Mouse (Mus musculus): ENCODE measurements around the gene Cep70. TPM values are rescaled to one million over a fixed set of nuclear protein-coding genes. Genes with fewer than 3 reads are reported as not detected.

Gene Cep70
- total and polyA plus RNA-seq, 2 experiments = 0.70 to 9.4 TPM

DNA sequence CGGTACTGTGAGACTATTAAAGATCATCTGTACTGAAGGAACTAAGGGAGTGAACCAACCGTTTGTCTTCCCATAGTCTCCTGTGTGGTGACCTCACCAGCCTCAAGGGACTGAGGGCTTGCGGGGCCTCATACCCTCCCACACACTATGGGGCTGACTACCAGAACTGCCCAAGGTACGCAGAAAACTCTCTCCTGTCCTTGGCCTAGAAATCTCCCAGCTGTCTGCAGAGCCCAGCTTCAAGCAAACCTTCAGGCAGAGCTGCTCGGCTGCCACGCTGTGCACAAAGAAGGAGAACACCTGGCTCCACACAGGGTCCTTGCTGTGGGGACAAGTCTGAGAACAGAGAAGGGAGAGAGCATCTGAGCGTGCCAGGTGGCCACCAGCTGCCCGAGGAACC, 76.8 kb downstream of the Cep70 start:
- DNase-seq (ENCODE audit: extremely low read depth, low read depth, low spot score) = no peak
- WGBS = 80% methylated on average over 8 of the region's 8 CpGs
- Histone ChIP-seq H3K4me1 (ENCODE audit: control insufficient read depth, insufficient read depth, low read length) (no peaks in the 10 kb centered on the region), H3K27ac (replicated peaks; ENCODE audit: insufficient read depth, low read depth, low read length) (no peak overlapping the region), H3K27me3 (ENCODE audit: control insufficient read depth, insufficient read depth, low read length) (no peaks in the 10 kb centered on the region), H3K9ac (ENCODE audit: low read depth, low read length) (no peak overlapping the region), H3K36me3 (ENCODE audit: control insufficient read depth, insufficient read depth, low read length) (no peaks in the 10 kb centered on the region), H3K4me3 (ENCODE audit: insufficient read depth, low read depth, low read length) (no peak overlapping the region), H3K79me2 (ENCODE audit: control insufficient read depth, insufficient read depth, low read length) (no peaks in the 10 kb centered on the region)
- no peak for TF ChIP-seq CTCF (IDR thresholded peaks at IDR 0.05; ENCODE audit: low read depth, low read length)
- no peak for TF ChIP-seq POLR2A (IDR thresholded peaks at IDR 0.05; ENCODE audit: extremely low read depth, insufficient read depth, low read length)

- no peak for DNase-seq (ENCODE audit: extremely low read depth, low read depth, low spot score)
- TF ChIP-seq POLR2A (IDR thresholded peaks at IDR 0.05; ENCODE audit: extremely low read depth, insufficient read depth, low read length) (no peak), CTCF (IDR thresholded peaks at IDR 0.05; ENCODE audit: low read depth, low read length) (no peak)
- Histone ChIP-seq H3K4me3 (ENCODE audit: insufficient read depth, low read depth, low read length) (no peak overlapping the region), H3K36me3 (ENCODE audit: control insufficient read depth, insufficient read depth, low read length) (no peaks in the 10 kb centered on the region), H3K79me2 (ENCODE audit: control insufficient read depth, insufficient read depth, low read length) (no peaks in the 10 kb centered on the region), H3K9ac (ENCODE audit: low read depth, low read length) (no peak overlapping the region), H3K27me3 (ENCODE audit: control insufficient read depth, insufficient read depth, low read length) (no peaks in the 10 kb centered on the region), H3K4me1 (ENCODE audit: control insufficient read depth, insufficient read depth, low read length) (no peaks in the 10 kb centered on the region), H3K27ac (replicated peaks; ENCODE audit: insufficient read depth, low read depth, low read length) (no peak overlapping the region)
- 90% methylated on average over 7 of the region's 7 CpGs for WGBS
Observed at GRCm38 (mm10) chr9:99325208-99325929, 82.2 kb downstream of the Cep70 start.

DNA sequence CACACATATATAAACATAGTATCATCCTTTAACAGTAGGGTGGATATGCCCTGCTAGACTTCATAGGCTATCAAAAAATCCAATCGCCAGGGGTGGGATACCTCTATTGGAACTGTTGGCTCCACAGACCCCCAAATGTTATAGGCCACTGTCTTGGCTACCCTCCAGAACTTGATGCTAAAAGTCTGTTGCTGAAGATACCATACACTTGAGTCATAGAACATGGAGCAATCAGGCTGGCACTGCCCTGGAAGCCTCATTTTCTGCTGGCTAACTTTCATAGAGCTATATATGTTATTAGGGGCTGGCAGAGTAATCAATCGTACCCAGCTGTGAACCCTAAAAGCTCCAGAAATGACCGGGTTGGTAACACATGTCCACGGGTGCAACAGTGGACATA, 82.8 kb downstream of the Cep70 start:
- H3K4me1 ChIP-seq (ENCODE audit: control insufficient read depth, insufficient read depth, low read length) = no peaks in the 10 kb centered on the region
- no peak overlapping the region for H3K9ac ChIP-seq (ENCODE audit: low read depth, low read length)
- TF ChIP-seq CTCF (IDR thresholded peaks at IDR 0.05; ENCODE audit: low read depth, low read length) = no peak
- WGBS = 86% methylated on average over 4 of the region's 4 CpGs
- DNase-seq (ENCODE audit: extremely low read depth, low read depth, low spot score) = no peak
- H3K36me3 ChIP-seq (ENCODE audit: control insufficient read depth, insufficient read depth, low read length) = no peaks in the 10 kb centered on the region
- no peak overlapping the region for H3K4me3 ChIP-seq (ENCODE audit: insufficient read depth, low read depth, low read length)
- H3K27ac ChIP-seq (replicated peaks; ENCODE audit: insufficient read depth, low read depth, low read length) = no peak overlapping the region
- H3K79me2 ChIP-seq (ENCODE audit: control insufficient read depth, insufficient read depth, low read length) = no peaks in the 10 kb centered on the region
- H3K27me3 ChIP-seq (ENCODE audit: control insufficient read depth, insufficient read depth, low read length) = no peaks in the 10 kb centered on the region

DNA sequence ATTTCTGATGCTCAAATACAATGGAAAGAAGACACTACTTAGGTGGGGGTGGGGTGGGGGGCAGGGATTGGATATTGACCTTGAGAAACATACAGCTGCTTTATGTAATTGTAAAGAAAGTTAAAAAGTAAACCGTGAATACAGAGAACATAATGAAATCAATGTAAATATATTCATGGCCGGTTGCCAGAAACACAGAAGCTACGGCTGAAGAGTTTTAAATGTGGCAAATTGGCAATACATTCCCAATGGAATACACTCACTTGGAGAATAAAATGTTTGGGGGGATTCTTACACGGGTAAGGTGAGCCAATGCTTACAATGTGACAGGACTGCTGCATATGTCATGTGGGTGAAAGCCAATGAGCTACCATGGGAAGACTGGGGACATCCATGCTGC, 83.7 kb downstream of the Cep70 start:
- WGBS = 46% methylated on average over 4 of the region's 4 CpGs
- TF ChIP-seq CTCF (IDR thresholded peaks at IDR 0.05; ENCODE audit: low read depth, low read length) (no peak), POLR2A (IDR thresholded peaks at IDR 0.05; ENCODE audit: extremely low read depth, insufficient read depth, low read length) (no peak)
- no peaks in the 10 kb centered on the region for H3K79me2 ChIP-seq (ENCODE audit: control insufficient read depth, insufficient read depth, low read length)
- H3K9ac ChIP-seq (ENCODE audit: low read depth, low read length) = no peak overlapping the region
- H3K27ac ChIP-seq (replicated peaks; ENCODE audit: insufficient read depth, low read depth, low read length) = no peak overlapping the region
- no peak for DNase-seq (ENCODE audit: extremely low read depth, low read depth, low spot score)
- no peaks in the 10 kb centered on the region for H3K4me1 ChIP-seq (ENCODE audit: control insufficient read depth, insufficient read depth, low read length)
- no peaks in the 10 kb centered on the region for H3K27me3 ChIP-seq (ENCODE audit: control insufficient read depth, insufficient read depth, low read length)
- no peaks in the 10 kb centered on the region for H3K36me3 ChIP-seq (ENCODE audit: control insufficient read depth, insufficient read depth, low read length)
- no peak overlapping the region for H3K4me3 ChIP-seq (ENCODE audit: insufficient read depth, low read depth, low read length)

DNA sequence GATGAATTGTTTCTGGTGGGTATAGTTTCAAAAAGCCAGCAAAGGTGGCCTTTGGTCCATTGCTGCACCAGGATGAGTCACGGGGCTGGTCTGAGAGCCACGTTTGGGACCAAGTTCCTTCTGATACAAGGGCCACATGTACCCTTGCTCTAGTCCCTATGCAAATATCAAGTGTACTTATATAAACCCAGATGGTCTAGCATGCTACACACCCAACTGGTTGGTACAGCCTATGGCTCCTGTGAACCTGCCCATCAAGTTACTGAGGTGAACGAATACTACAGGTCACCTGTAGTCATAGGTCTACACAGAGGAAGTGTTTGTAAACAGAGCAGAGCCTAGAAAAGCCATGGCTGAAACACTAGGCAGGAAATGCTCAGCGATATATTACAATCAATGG, 93.4 kb downstream of the Cep70 start:
- Histone ChIP-seq H3K4me1 (ENCODE audit: control insufficient read depth, insufficient read depth, low read length) (no peaks in the 10 kb centered on the region), H3K27ac (replicated peaks; ENCODE audit: insufficient read depth, low read depth, low read length) (no peak overlapping the region), H3K79me2 (ENCODE audit: control insufficient read depth, insufficient read depth, low read length) (no peaks in the 10 kb centered on the region), H3K36me3 (ENCODE audit: control insufficient read depth, insufficient read depth, low read length) (no peaks in the 10 kb centered on the region), H3K9ac (ENCODE audit: low read depth, low read length) (no peak overlapping the region), H3K4me3 (ENCODE audit: insufficient read depth, low read depth, low read length) (no peak overlapping the region), H3K27me3 (ENCODE audit: control insufficient read depth, insufficient read depth, low read length) (no peaks in the 10 kb centered on the region)
- WGBS = 81% methylated on average over 4 of the region's 4 CpGs
- TF ChIP-seq CTCF (IDR thresholded peaks at IDR 0.05; ENCODE audit: low read depth, low read length) (no peak), POLR2A (IDR thresholded peaks at IDR 0.05; ENCODE audit: extremely low read depth, insufficient read depth, low read length) (no peak)
- no peak for DNase-seq (ENCODE audit: extremely low read depth, low read depth, low spot score)

- Histone ChIP-seq H3K9ac (ENCODE audit: low read depth, low read length) (no peak overlapping the region), H3K79me2 (ENCODE audit: control insufficient read depth, insufficient read depth, low read length) (no peaks in the 10 kb centered on the region), H3K36me3 (ENCODE audit: control insufficient read depth, insufficient read depth, low read length) (no peaks in the 10 kb centered on the region), H3K4me3 (ENCODE audit: insufficient read depth, low read depth, low read length) (no peak overlapping the region), H3K27ac (replicated peaks; ENCODE audit: insufficient read depth, low read depth, low read length) (no peak overlapping the region), H3K4me1 (ENCODE audit: control insufficient read depth, insufficient read depth, low read length) (no peaks in the 10 kb centered on the region), H3K27me3 (ENCODE audit: control insufficient read depth, insufficient read depth, low read length) (no peaks in the 10 kb centered on the region)
- 100% methylated on average over 1 of the region's 1 CpGs for WGBS
- TF ChIP-seq POLR2A (IDR thresholded peaks at IDR 0.05; ENCODE audit: extremely low read depth, insufficient read depth, low read length) = no peak
- TF ChIP-seq CTCF (IDR thresholded peaks at IDR 0.05; ENCODE audit: low read depth, low read length) = no peak
- DNase-seq (ENCODE audit: extremely low read depth, low read depth, low spot score) = no peak
Observed at GRCm38 (mm10) chr9:99338293-99338692, 95.1 kb downstream of the Cep70 start.

Measured in liver, adult 2 months (tissue).